Mouse (Mus musculus) cortical plate, adult 2 months (tissue): ENCODE results near the gene Ube2o.

ENCODE experiments used
- CTCF ChIP-seq: fragments of 200-500 bp; IDR thresholded peaks from 2 replicates; pipeline ENCODE4 v1.5.1; 2011; ENCODE audit warnings: mild to moderate bottlenecking, control low read depth, low read length; ENCODE audit not compliant: insufficient read depth; ENCODE audit errors: extremely low read depth
- POLR2A ChIP-seq: fragments of 200-500 bp; IDR thresholded peaks from 2 replicates; pipeline ENCODE4 v1.6.1; 2011; ENCODE audit warnings: mild to moderate bottlenecking, low read length, control low read depth; ENCODE audit not compliant: insufficient read depth; ENCODE audit errors: extremely low read depth

- TF ChIP-seq CTCF (no peak), POLR2A (no peak)
Observed at GRCm38 (mm10) chr11:116615735-116616437, 34.6 kb upstream of the Ube2o start.
